Mouse (Mus musculus): ENCODE results near the gene Npas4.

- TF ChIP-seq CTCF (IDR thresholded peaks at IDR 0.05; ENCODE audit: borderline replicate concordance, extremely low read depth, insufficient read depth, insufficient read length): no peak
- no peak for TF ChIP-seq POLR2A (IDR thresholded peaks at IDR 0.05; ENCODE audit: borderline replicate concordance, extremely low read depth, insufficient read depth, insufficient read length, poor library complexity, severe bottlenecking)
These were observed 46.9 kb downstream of the Npas4 start for GRCm38 (mm10) chr19:4943253-4943588.
